Mouse (Mus musculus) urinary bladder, postnatal 36 days (tissue): Measurements from ENCODE around the gene Cryaa.

Experiments
- DNase-seq, 2 experiments: peaks; one replicate each; pipeline ENCODE4 v3.0.0; 2022; ENCODE audit warnings: low spot score in 2 of 2, mixed read lengths in 1 of 2

Cryaa gene

GRCm38 (mm10) chr17:31677507-31677906 is at the start of gene Cryaa:
Cryaa (plus strand) TSS chr17:31677807.
- no peak for DNase-seq

GRCm38 (mm10) chr17:31627961-31628360 is 49.6 kb upstream of the Cryaa start:
- no peak for DNase-seq

DNA sequence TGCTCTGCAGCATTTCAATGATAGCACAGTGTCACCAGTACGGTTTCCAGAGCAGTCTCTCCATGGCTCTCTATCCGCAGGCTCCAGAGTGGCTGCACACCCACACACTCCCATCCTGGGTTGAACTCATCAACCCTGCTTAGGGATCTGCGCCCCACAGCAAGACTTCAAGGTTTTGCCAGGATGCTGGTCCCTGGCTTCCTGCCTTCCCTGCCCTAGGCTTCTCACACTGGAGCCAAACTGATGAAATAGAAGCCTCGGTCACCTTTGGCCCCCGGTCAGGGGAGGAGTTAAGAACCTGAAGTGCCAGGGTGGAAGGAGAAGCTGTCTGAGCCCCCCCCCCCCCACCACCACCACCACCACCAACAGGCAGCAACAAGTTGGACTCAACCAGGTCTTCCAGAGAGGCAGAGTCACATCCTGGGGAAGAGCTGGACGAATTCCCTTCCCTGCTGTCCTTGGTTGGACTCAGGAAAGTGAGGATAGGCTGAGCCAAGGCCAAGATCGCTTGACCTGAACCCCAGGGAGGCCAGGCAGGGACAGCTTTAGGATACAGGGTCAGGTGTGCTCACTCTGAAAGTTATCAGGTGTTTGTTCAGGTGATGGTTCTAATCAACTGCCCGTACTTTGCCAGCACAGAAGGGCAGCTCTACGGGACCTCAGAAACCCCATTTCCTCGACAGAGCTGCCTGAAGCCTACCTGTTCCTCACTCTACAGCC is 46.4 kb upstream of the Cryaa start:
- no peak for DNase-seq

- DNase-seq, result no peak
Measured at GRCm38 (mm10) chr17:31633007-31633406, 44.6 kb upstream of the Cryaa start.

DNA sequence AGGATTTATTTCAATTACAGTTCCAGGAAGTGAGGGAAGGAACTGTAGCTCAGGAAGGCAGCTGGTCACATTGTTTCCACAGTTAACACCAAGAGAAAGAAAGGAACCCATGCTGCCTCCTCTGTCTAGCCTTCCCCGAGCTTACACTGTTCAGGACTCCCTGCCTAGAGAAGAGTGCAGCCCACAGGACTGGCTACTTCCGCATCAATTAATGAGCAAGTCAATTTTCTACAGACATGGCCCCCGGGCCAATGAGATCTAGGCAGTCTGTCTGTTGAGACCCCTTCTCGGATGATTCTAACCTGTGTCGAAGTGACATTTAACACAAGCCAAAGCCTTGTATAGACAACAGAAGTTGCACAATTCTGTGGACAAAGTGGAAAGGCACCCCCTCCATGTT is 42.7 kb upstream of the Cryaa start:
- DNase-seq, result no peak

DNA sequence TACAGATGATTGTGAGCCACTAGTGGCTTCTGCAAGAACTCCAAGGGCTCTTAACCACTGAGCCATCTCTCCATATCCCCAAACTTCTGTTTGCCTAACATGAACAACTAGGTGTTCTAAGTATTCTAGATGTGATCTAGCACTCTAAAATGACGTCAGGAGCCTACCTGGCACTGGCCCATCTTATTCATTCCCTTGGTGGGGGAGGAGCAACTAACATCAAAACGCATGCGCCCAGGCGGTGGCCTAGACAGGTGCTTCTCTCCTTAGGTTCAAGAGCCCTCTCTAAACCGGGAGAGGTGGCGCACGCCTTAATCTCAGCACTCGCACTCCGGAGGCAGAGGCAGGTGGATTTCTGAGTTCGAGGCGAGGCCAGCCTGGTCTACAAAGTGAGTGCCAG is 41.8 kb upstream of the Cryaa start:
- DNase-seq, result no peak

DNA sequence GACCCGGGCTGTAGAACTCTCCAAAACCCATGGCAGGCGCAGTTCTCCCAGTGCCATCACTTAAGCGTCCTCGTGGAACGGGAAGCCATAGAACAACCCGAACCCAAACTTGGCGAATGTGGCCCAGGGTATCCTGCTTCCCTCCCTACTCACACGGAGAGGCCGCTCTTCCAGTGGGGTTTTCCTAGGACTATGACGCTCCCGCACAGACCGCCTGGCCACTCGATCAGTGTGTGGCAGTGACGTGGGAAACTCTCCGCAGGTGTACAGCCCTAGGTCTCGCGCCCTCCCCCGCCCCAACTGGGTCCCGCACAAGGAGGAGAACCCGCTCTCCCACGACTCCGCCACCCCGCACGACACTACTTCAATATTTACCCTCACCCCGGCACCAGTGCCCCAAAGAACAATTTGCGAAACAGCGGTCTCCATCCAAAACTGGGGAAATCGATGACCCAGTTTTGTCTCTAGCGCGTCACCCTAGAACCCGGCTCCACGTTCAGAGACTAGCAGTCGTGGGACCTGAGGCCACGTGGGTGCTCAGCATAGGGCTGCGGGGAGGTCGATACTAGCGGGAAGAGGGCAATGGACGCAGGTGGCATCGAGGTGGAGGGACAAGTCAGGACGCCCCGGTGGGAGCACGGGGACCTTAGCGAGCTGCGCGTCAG is 41.2 kb upstream of the Cryaa start:
- DNase-seq, result no peak

DNA sequence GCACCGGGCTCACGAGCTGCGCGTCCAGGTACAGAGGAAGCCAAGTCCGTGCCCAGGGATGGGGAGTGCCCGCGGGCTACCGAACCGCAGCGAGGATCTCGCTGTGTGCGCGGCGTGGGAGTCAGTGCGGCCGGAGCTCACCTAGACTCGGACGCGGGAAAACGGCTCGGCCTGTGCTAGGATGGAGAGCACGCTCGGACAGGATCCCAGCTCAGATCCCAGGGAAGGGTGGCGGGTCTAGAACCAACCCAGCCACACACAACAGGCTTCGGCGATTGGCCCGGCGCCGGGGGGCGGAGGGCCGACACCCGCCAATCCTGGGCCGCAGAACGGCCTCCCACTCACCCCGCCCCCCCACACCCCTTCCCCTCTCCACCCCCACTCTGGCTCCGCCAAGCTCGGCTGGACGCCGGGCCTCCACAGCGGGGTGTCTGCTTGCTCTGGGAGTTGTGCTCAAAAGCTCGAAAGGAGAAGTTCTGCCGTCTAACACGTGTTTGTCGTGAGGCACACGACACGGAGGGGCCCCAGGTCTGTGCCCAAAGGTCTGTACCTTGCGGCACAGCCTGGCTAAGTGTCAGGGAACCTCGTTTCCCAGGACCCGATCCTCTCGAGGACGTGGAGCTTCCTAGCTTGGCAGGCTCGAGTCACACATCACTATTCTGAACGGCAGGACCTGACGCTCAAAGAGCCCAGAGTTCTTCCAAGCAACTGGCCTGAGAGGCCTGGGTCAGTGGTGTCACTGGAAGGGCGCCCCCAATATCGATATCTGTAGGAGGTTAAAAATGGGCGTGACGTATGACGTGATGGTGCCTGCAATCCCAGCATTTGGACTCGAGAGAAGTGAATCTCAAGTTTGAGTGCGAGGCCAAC is 40.4 kb upstream of the Cryaa start, which contains the start of gene Cbs:
TSS of gene Cbs (minus strand) at position 297 of the 870 bp plus-strand sequence.
- DNase-seq, result peak; percentile 46 to 80

- no peak for DNase-seq
Measured at GRCm38 (mm10) chr17:31637866-31638570, 39.6 kb upstream of the Cryaa start.

DNA sequence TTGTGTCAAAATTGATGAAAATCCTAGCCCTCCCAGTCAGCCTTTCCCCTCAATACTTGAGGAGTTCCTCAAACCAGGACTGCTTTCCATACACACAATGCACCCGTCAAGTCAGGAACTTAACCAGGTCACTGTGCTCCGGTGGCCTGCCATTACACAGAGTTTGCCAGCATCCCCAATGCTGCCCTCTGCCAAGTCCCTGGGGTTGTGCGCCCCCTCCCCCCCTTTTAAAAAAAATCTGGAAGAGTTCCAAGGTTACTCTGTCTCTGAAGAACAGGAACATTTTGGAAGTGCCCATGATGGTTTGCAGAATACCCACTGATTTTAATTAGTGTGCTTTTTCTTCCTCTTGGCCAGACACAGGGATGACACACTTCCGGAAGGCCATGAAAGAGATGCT is 38.0 kb upstream of the Cryaa start:
- DNase-seq, result no peak

DNA sequence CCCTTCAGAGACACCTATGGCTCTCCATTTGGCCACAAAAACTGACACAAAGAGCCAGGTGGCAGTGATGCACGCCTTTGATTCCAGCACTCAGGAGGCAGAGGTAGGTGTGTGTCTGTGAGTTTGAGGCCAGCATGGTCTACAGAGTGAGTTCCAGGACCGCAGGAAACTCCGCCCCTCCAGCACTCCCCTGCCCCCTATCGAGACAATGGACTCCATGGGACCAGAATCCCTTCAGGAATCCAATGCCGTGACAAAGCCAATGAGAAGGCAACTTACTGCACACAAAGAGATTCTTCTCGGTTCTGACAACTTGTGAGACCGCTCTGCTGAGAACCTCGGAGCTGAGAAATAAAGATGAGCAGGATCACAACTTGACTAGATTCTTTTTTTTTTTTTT is 35.3 kb upstream of the Cryaa start:
- no peak for DNase-seq

- DNase-seq, result no peak
Measured at GRCm38 (mm10) chr17:31642913-31643312, 34.7 kb upstream of the Cryaa start.

- no peak for DNase-seq
Measured at GRCm38 (mm10) chr17:31646199-31647002, 31.2 kb upstream of the Cryaa start.

DNA sequence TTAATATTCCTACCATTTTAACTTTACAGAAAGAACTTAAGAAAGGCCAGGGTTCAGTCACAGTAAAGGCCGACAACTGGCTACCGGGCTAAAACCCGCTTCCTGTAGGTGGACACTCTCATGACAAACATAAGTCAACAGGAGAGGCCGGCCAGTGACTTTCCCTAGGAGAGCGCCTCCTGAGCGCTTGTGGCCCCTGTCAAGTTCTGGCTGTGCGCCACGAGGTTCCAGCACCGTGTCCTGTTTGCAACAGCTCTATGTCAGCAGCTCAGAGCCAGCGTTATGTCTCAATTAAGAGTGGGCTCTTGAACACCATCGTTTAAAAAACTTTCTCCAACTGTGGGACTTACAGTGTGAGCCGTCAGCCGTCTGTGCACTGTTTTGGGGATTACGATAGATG is 25.5 kb upstream of the Cryaa start:
- no peak for DNase-seq

GRCm38 (mm10) chr17:31653277-31653676 is 24.3 kb upstream of the Cryaa start:
- no peak for DNase-seq

- no peak for DNase-seq
Measured at GRCm38 (mm10) chr17:31655366-31655765, 22.2 kb upstream of the Cryaa start.

DNA sequence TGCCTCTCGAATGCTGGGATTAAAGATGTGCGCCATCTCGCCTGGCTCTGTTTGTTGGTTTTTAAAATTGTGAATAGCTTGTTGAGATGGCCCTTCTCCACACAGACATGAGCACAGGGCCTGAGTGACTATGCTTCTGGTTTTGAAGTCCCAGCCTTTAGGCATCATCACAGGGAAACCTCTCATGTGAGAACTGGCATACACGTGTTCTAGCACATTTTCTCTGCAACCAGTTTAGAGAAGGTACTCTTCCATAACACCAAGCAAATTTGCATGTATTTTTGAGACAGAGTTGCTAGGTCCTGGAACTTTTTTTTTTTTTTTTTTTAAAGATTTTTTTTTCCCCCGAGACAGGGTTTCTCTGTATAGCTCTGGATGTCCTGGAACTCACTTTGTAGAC is 20.9 kb upstream of the Cryaa start:
- no peak for DNase-seq

DNA sequence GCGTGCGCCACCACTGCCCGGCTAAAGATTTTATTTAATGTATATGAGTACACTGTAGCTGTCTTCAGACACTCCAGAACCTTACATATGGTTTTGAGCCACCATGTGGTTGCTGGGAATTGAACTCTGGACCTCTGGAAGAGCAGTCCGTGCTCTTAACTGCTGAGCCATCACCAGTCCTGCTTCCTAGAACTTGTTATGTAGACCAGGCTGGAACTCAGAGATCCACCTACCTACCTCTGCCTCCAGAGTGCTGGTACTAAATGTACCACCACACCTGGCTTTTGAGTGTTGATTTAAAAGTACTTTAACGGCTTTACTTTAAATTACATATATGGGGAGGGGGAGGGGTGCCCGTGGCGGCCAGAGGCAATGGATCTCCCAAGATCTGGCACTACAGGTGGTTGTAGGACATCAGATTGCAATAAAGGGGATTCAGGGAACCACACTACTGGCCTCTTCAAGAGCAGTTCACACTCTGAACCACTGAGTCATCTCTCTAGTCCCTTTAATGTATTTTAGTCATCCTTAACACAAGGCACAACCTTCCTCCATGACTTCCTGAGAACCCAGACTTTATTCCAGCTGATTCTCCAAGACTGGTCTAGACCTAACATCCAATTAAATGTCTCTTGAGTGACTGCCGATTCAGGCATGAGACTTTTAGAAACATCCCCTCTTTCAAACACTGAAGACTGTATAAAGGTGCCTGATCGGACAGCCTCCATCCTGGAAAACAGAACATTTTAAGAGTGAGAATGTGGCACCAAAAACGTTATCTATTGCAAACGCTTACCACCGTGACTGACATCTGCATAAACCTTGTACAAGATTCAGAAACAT is 20.2 kb upstream of the Cryaa start:
- no peak for DNase-seq

DNA sequence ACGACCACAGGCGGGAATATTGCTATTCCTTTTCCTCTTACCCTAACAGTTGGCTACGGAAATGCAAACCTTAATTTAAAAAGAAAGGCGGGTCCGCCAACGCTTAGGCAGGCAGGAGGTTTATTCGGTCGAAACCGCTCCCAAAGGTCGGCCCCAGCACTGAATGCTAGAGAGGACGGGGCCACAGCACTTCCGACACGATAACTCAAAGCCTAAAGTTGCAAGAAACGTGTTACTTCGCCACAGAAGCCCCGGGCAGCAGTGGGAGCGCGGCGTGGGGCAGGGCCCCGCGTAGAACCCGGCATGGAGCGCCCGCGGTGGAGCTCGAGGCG is 19.5 kb upstream of the Cryaa start:
- DNase-seq, result no peak

- DNase-seq, result peak; percentile 97
Measured at GRCm38 (mm10) chr17:31658468-31659185, 19.0 kb upstream of the Cryaa start, which contains the start of gene U2af1. U2af1 (minus strand) TSS chr17:31658892.
